Mouse (Mus musculus) bone marrow macrophage, adult 2 months (primary cell): ENCODE data around the gene Btbd2.

Experiments
- CTCF ChIP-seq: IDR thresholded peaks from 2 replicates; pipeline ENCODE4 v1.5.1; 2012; ENCODE audit warnings: low read depth, mild to moderate bottlenecking, low read length, moderate library complexity
- POLR2A ChIP-seq: IDR thresholded peaks from 2 replicates; pipeline ENCODE4 v1.6.1; 2012; ENCODE audit warnings: mild to moderate bottlenecking, low read depth, low read length, borderline replicate concordance

- no peak for TF ChIP-seq CTCF
- TF ChIP-seq POLR2A, result no peak
Measured at GRCm38 (mm10) chr10:80658194-80658840, 1.4 kb upstream of the Btbd2 start.
